Mouse (Mus musculus) thymus, postnatal 0 days (tissue): Measurements from ENCODE around the gene Cyp2t4. TPM values are rescaled to one million over a fixed set of nuclear protein-coding genes. Genes with fewer than 3 reads are reported as not detected.
A peak's percentile ranks its signal among the peaks of the same experiment; 100 is the strongest.

Experiments used
- DNase-seq: peaks from one replicate; pipeline ENCODE4 v3.0.0-alpha.2; 2015; ENCODE audit warnings: low spot score
- polyA plus RNA-seq: library from polyadenylated mRNA; unstranded; fragments of >200 nt; fragmentation: Nextera tagmentation; extraction: Ambion mirVana; gene quantifications from 2 replicates; pipeline ENCODE4 v1.2.1, GENCODE M21; 2015

The Cyp2t4 gene
- polyA plus RNA-seq: 0.10 TPM in 1 of 2 replicates, not detected in the other

GRCm38 (mm10) chr7:27153205-27153764 lies at the start of gene Cyp2t4:
TSS of gene Cyp2t4 (plus strand) at chr7:27153714.
- DNase-seq: no peak

GRCm38 (mm10) chr7:27104882-27105281 lies 48.6 kb upstream of the Cyp2t4 start:
- DNase-seq: no peak

GRCm38 (mm10) chr7:27110327-27110726 lies 43.2 kb upstream of the Cyp2t4 start:
- DNase-seq: no peak

GRCm38 (mm10) chr7:27111038-27111437 lies 42.5 kb upstream of the Cyp2t4 start:
- DNase-seq: no peak

- no peak for DNase-seq
These were observed 41.5 kb upstream of the Cyp2t4 start for GRCm38 (mm10) chr7:27111987-27112386.

GRCm38 (mm10) chr7:27118033-27118511 lies 35.4 kb upstream of the Cyp2t4 start:
- DNase-seq: no peak

- no peak for DNase-seq
These were observed 33.8 kb upstream of the Cyp2t4 start, which contains the start of gene Cyp2f2 for GRCm38 (mm10) chr7:27119676-27120075. TSS of gene Cyp2f2 (plus strand) at chr7:27119909.

GRCm38 (mm10) chr7:27124305-27124832 lies 29.1 kb upstream of the Cyp2t4 start:
- no peak for DNase-seq

- no peak for DNase-seq
These were observed 28.5 kb upstream of the Cyp2t4 start for GRCm38 (mm10) chr7:27124969-27125368.

- DNase-seq: peak; percentile 33
These were observed 25.4 kb upstream of the Cyp2t4 start for GRCm38 (mm10) chr7:27128162-27128561.

- no peak for DNase-seq
These were observed 24.6 kb upstream of the Cyp2t4 start for GRCm38 (mm10) chr7:27128946-27129345.

GRCm38 (mm10) chr7:27129811-27130210 lies 23.7 kb upstream of the Cyp2t4 start:
- no peak for DNase-seq

GRCm38 (mm10) chr7:27130521-27131370 lies 22.8 kb upstream of the Cyp2t4 start:
- no peak for DNase-seq

- DNase-seq: no peak
These were observed 22.1 kb upstream of the Cyp2t4 start for GRCm38 (mm10) chr7:27131387-27131786.

GRCm38 (mm10) chr7:27132588-27132987 lies 20.9 kb upstream of the Cyp2t4 start:
- peak; percentile 48 for DNase-seq

GRCm38 (mm10) chr7:27133156-27133555 lies 20.4 kb upstream of the Cyp2t4 start:
- no peak for DNase-seq

GRCm38 (mm10) chr7:27133757-27134156 lies 19.8 kb upstream of the Cyp2t4 start:
- DNase-seq: no peak

GRCm38 (mm10) chr7:27136410-27136996 lies 17.0 kb upstream of the Cyp2t4 start:
- DNase-seq: no peak

- DNase-seq: no peak
These were observed 2.5 kb downstream of the Cyp2t4 start for GRCm38 (mm10) chr7:27156005-27156404.

- no peak for DNase-seq
These were observed 4.7 kb downstream of the Cyp2t4 start for GRCm38 (mm10) chr7:27158171-27158570.

- no peak for DNase-seq
These were observed 5.7 kb downstream of the Cyp2t4 start for GRCm38 (mm10) chr7:27159256-27159655.

- DNase-seq: peak; percentile 90
These were observed 6.4 kb downstream of the Cyp2t4 start for GRCm38 (mm10) chr7:27159882-27160281.
